Mouse (Mus musculus): Measurements from ENCODE around the gene Relch.

DNA sequence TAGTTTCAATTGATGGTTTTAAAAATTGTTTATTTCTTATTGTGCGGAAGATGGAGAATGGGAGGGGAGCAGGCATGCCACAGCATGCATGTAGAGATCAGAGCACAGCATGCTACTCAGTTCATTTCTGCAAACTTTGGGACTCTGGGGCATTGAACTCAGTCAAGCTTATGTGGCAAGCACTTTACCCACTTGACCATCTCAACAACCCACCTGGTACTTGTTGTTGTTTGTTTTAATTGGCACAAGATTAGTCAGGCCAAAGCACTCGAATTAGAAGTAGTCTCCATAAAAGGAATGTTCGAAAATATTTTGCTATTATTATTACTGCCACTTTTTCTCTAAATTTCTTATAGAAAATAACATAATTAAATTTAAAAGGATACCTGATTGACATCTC, 19.6 kb upstream of the Relch start:
- TF ChIP-seq POLR2A (IDR thresholded peaks at IDR 0.05; ENCODE audit: control insufficient read depth in 1 of 2, insufficient read depth in 1 of 2, low read depth in 1 of 2, low read length in 2 of 2, poor library complexity in 1 of 2) (no peak), CTCF (IDR thresholded peaks at IDR 0.05 in 2 of 3, conservative IDR thresholded peaks at IDR 0.05 in 1 of 3; ENCODE audit: control insufficient read depth in 1 of 3, insufficient read depth in 1 of 3, low read depth in 2 of 3, low read length in 3 of 3, poor library complexity in 1 of 3, severe bottlenecking in 1 of 3) (no peak), SMC3 (IDR thresholded peaks at IDR 0.05; ENCODE audit: low read depth, low read length) (no peak), TAL1 (IDR thresholded peaks at IDR 0.05; ENCODE audit: low read length) (no peak), NELFE (IDR thresholded peaks at IDR 0.05; ENCODE audit: low read depth, low read length) (no peak), MEF2A (IDR thresholded peaks at IDR 0.05; ENCODE audit: extremely low read depth, insufficient replicate concordance, low read depth, low read length, poor library complexity, severe bottlenecking) (no peak), POLR2AphosphoS5 (IDR thresholded peaks at IDR 0.05; ENCODE audit: borderline replicate concordance, low read depth, low read length) (no peak), USF2 (IDR thresholded peaks at IDR 0.05; ENCODE audit: borderline replicate concordance in 1 of 2, insufficient read depth in 1 of 2, low read depth in 1 of 2, low read length in 2 of 2) (no peak), ZC3H11A (IDR thresholded peaks at IDR 0.05; ENCODE audit: low read depth, low read length) (no peak)
